Mouse (Mus musculus): Measurements from ENCODE around the gene Dcun1d1. TPM values are rescaled to one million over a fixed set of nuclear protein-coding genes. Genes with fewer than 3 reads are reported as not detected.

The Dcun1d1 gene
- polyA plus RNA-seq, 1 experiment from 2014 or later: 95.0 TPM

GRCm38 (mm10) chr3:35940047-35940446 lies 2.8 kb upstream of the Dcun1d1 start:
- 42% methylated on average over 2 of the region's 2 CpGs for WGBS
- DNase-seq (ENCODE audit: low spot score): no peak
- ATAC-seq (replicated peaks; ENCODE audit: low FRiP score): no peak
- H3K4me2 ChIP-seq: no peak overlapping the region
- no peaks in the 10 kb centered on the region; the same call in 1 of the 2 replicates for H3K4me1 ChIP-seq (replicated peaks; ENCODE audit: control insufficient read depth, insufficient read depth, low read length)
- H3K4me3 ChIP-seq (ENCODE audit: low read depth, low read length): no peak overlapping the region
- H3K27me3 ChIP-seq (replicated peaks; ENCODE audit: control insufficient read depth, insufficient read depth, low read length): no peaks in the 10 kb centered on the region
- H3K36me3 ChIP-seq (ENCODE audit: control insufficient read depth, insufficient read depth, low read length): 0 out of 2 replicates have a peak, but pooled peaks cover 3% of the 10 kb centered on the region
- H3K9ac ChIP-seq (ENCODE audit: low read depth, low read length): no peak overlapping the region
- H3K9me3 ChIP-seq (ENCODE audit: control insufficient read depth, low read length): no peaks in the 10 kb centered on the region
- no peak overlapping the region for H3K27ac ChIP-seq (ENCODE audit: low read depth, low read length)

DNA sequence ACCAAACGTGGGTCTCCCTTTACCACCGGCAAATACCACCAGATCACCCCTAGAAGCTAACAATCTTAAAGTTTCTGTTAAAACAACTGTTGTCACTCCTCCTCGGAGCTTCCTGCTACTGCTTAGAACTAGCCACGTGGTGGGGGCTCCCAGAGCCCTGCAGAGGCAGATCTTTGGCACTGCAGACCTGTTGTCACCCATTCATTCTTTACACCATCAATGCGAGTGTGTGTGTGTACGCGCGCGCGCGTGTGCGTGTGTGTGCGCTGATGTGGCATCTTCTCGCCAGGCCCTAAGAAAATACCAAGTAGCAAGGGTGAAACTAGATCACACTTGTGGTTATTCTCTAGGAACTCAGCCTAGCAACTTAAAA lies 3.9 kb downstream of the Dcun1d1 start:
- Histone ChIP-seq H3K9me3 (ENCODE audit: control insufficient read depth, low read length) (no peaks in the 10 kb centered on the region), H3K27ac (ENCODE audit: low read depth, low read length) (peak overlapping the region; percentile 89), H3K36me3 (ENCODE audit: control insufficient read depth, insufficient read depth, low read length) (0 out of 2 replicates have a peak, but pooled peaks cover 3% of the 10 kb centered on the region), H3K4me3 (ENCODE audit: low read depth, low read length) (peak overlapping the region; percentile 97), H3K9ac (ENCODE audit: low read depth, low read length) (peak overlapping the region; percentile 99), H3K4me1 (replicated peaks; ENCODE audit: control insufficient read depth, insufficient read depth, low read length) (peaks cover 16% of the 10 kb centered on the region), H3K4me2 (peak overlapping the region; percentile 94), H3K27me3 (replicated peaks; ENCODE audit: control insufficient read depth, insufficient read depth, low read length) (no peaks in the 10 kb centered on the region)
- ATAC-seq (replicated peaks; ENCODE audit: low FRiP score): peak; percentile 55
- DNase-seq (ENCODE audit: low spot score): peak; percentile 64
- WGBS: under 1% methylated on average over 14 of the region's 14 CpGs

DNA sequence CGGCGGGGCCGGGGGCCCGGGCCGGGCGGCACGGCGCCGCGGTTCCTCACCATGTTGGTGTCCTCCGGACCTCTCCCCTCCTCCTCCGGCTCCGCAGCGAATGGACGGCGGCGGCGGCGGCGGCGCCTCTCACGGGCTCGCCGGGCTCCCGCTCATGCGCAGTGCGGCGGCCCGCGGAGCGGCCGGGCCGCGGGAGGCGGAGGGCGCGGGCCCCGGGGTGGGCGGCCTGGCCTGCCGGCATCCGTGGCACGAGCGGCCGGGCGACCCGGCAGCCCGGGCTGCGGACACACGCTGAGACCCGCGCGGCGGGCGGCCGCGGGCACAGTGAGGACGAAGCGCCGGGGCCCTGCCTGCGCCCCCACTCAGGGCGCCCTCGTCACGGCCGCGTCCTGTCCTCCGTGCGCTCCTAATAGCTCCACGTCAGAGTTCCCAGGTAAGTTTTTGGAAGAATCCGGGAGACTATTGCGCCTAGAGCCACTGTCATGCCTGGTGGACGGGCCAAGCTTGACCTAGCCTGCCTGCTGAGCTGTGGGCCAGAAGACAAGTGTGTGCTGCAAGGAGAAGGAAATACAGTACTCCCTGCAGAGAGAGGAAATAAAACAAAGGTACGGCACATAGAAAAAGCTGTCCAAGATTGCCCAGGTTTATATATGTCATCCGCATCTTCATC lies 4.4 kb downstream of the Dcun1d1 start:
- Histone ChIP-seq H3K27me3 (replicated peaks; ENCODE audit: control insufficient read depth, insufficient read depth, low read length) (no peaks in the 10 kb centered on the region), H3K4me2 (peak overlapping the region; percentile 94), H3K36me3 (ENCODE audit: control insufficient read depth, insufficient read depth, low read length) (no peaks in the 10 kb centered on the region), H3K9me3 (ENCODE audit: control insufficient read depth, low read length) (no peaks in the 10 kb centered on the region), H3K4me1 (replicated peaks; ENCODE audit: control insufficient read depth, insufficient read depth, low read length) (peaks cover 16% of the 10 kb centered on the region), H3K9ac (ENCODE audit: low read depth, low read length) (peak overlapping the region; percentile 99), H3K27ac (ENCODE audit: low read depth, low read length) (peak overlapping the region; percentile 89), H3K4me3 (ENCODE audit: low read depth, low read length) (peak overlapping the region; percentile 97)
- WGBS: under 1% methylated on average over 52 of the region's 73 CpGs
- ATAC-seq (replicated peaks; ENCODE audit: low FRiP score) (peak; percentile 83), DNase-seq (ENCODE audit: low spot score) (peak; percentile 85)

DNA sequence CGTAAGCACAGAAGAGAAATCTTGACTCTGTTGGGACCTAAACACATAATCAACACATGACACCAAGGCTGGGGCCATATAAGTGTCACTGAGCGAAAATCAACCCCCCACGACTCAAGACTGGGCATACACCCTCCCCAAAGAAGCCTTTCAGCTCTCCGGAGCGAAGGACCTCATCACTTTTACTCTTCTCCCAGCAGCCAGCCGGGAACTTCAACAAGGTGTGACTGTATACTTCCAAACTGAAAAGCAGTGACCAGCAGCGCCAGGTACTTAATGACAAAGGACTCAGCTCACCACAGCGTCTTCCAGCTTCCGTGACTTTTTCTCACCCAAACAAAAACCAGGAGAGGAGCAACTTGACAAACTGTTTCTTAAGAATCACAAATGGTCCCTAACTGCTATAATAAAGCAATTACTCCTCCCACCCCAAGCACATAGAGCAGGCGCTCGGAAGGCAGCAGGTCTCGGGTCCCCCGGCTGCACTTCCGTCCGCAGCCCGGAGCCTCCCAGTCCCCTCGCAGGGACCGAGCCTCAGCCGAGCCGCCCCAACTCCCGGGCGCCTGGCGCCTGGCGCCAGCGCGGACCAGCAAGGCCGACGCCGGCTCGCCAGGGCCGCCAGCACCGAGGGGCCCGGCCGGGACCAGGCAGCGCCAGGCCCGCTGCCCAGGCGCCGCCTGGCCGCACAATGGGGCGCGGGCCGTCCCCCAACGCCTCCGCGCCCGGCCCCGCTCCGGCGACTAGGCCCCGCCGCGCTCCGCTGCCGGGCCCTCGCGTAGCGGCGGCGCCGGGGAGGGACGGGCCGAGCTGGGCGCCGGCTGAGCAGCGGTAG lies 5.1 kb downstream of the Dcun1d1 start:
- ATAC-seq (replicated peaks; ENCODE audit: low FRiP score) (peak; percentile 75), DNase-seq (ENCODE audit: low spot score) (peak; percentile 76)
- H3K4me1 ChIP-seq (replicated peaks; ENCODE audit: control insufficient read depth, insufficient read depth, low read length): peaks cover 16% of the 10 kb centered on the region
- H3K36me3 ChIP-seq (ENCODE audit: control insufficient read depth, insufficient read depth, low read length): no peaks in the 10 kb centered on the region
- H3K9ac ChIP-seq (ENCODE audit: low read depth, low read length): peak overlapping the region; percentile 99
- no peaks in the 10 kb centered on the region for H3K27me3 ChIP-seq (replicated peaks; ENCODE audit: control insufficient read depth, insufficient read depth, low read length)
- peak overlapping the region; percentile 94 for H3K4me2 ChIP-seq
- no peaks in the 10 kb centered on the region for H3K9me3 ChIP-seq (ENCODE audit: control insufficient read depth, low read length)
- under 1% methylated on average over 60 of the region's 65 CpGs for WGBS
- peak overlapping the region; percentile 89 for H3K27ac ChIP-seq (ENCODE audit: low read depth, low read length)
- H3K4me3 ChIP-seq (ENCODE audit: low read depth, low read length): peak overlapping the region; percentile 97

DNA sequence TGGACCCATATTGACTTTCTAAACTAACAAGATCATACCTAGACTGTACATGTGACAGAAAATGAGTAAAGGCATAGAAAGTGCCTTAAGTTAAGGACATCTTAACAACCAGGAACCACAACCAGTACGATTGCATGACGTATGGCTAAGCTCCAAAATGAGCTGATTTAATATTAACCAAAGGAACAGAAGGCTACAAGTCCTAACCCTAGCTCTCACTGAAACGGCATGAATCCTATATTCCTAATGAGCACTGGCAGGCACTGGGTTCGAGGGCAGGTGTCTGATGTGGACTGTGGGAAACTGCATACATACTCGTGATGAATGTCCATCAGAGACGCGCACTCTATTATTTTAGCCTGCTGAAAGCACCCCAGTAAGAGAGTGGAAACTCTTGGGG lies 5.9 kb downstream of the Dcun1d1 start:
- WGBS: 22% methylated on average over 7 of the region's 7 CpGs
- Histone ChIP-seq H3K4me1 (replicated peaks; ENCODE audit: control insufficient read depth, insufficient read depth, low read length) (peaks cover 20% of the 10 kb centered on the region), H3K9me3 (ENCODE audit: control insufficient read depth, low read length) (no peaks in the 10 kb centered on the region), H3K4me2 (peak overlapping the region; percentile 94), H3K9ac (ENCODE audit: low read depth, low read length) (peak overlapping the region; percentile 99), H3K4me3 (ENCODE audit: low read depth, low read length) (peak overlapping the region; percentile 97), H3K27me3 (replicated peaks; ENCODE audit: control insufficient read depth, insufficient read depth, low read length) (no peaks in the 10 kb centered on the region), H3K27ac (ENCODE audit: low read depth, low read length) (0 out of 2 replicates have a peak overlapping the region, but pooled peaks have one; percentile 28), H3K36me3 (ENCODE audit: control insufficient read depth, insufficient read depth, low read length) (no peaks in the 10 kb centered on the region)
- no peak for DNase-seq (ENCODE audit: low spot score)
- no peak for ATAC-seq (replicated peaks; ENCODE audit: low FRiP score)

GRCm38 (mm10) chr3:35929831-35930230 lies 7.4 kb downstream of the Dcun1d1 start:
- DNase-seq (ENCODE audit: low spot score): no peak
- Histone ChIP-seq H3K4me2 (peak overlapping the region; percentile 59), H3K9me3 (ENCODE audit: control insufficient read depth, low read length) (no peaks in the 10 kb centered on the region), H3K9ac (ENCODE audit: low read depth, low read length) (0 out of 2 replicates have a peak overlapping the region, but pooled peaks have one; percentile 37), H3K4me1 (replicated peaks; ENCODE audit: control insufficient read depth, insufficient read depth, low read length) (peaks cover 20% of the 10 kb centered on the region), H3K27me3 (replicated peaks; ENCODE audit: control insufficient read depth, insufficient read depth, low read length) (no peaks in the 10 kb centered on the region), H3K4me3 (ENCODE audit: low read depth, low read length) (no peak overlapping the region), H3K36me3 (ENCODE audit: control insufficient read depth, insufficient read depth, low read length) (no peaks in the 10 kb centered on the region), H3K27ac (ENCODE audit: low read depth, low read length) (peak overlapping the region; percentile 43)
- WGBS: 19% methylated on average over 8 of the region's 8 CpGs
- no peak for ATAC-seq (replicated peaks; ENCODE audit: low FRiP score)

GRCm38 (mm10) chr3:35929406-35929805 lies 7.8 kb downstream of the Dcun1d1 start:
- WGBS: 27% methylated on average over 3 of the region's 3 CpGs
- peaks cover 22% of the 10 kb centered on the region for H3K4me1 ChIP-seq (replicated peaks; ENCODE audit: control insufficient read depth, insufficient read depth, low read length)
- H3K27ac ChIP-seq (ENCODE audit: low read depth, low read length): no peak overlapping the region

GRCm38 (mm10) chr3:35925852-35926251 lies 11.4 kb downstream of the Dcun1d1 start:
- DNase-seq (ENCODE audit: low spot score) (no peak), ATAC-seq (replicated peaks; ENCODE audit: low FRiP score) (no peak)
- Histone ChIP-seq H3K9ac (ENCODE audit: low read depth, low read length) (no peak overlapping the region), H3K4me3 (ENCODE audit: low read depth, low read length) (no peak overlapping the region), H3K4me1 (replicated peaks; ENCODE audit: control insufficient read depth, insufficient read depth, low read length) (peaks cover 41% of the 10 kb centered on the region), H3K36me3 (ENCODE audit: control insufficient read depth, insufficient read depth, low read length) (no peaks in the 10 kb centered on the region), H3K27ac (ENCODE audit: low read depth, low read length) (no peak overlapping the region), H3K9me3 (ENCODE audit: control insufficient read depth, low read length) (no peaks in the 10 kb centered on the region), H3K4me2 (no peak overlapping the region), H3K27me3 (replicated peaks; ENCODE audit: control insufficient read depth, insufficient read depth, low read length) (no peaks in the 10 kb centered on the region)
- 78% methylated on average over 2 of the region's 2 CpGs for WGBS

More at GRCm38 (mm10) chr3:35929406-35929805, 7.8 kb downstream of the Dcun1d1 start:
- DNase-seq (ENCODE audit: low spot score): no peak
- Histone ChIP-seq H3K9me3 (ENCODE audit: control insufficient read depth, low read length) (no peaks in the 10 kb centered on the region), H3K9ac (ENCODE audit: low read depth, low read length) (no peak overlapping the region), H3K36me3 (ENCODE audit: control insufficient read depth, insufficient read depth, low read length) (no peaks in the 10 kb centered on the region), H3K4me3 (ENCODE audit: low read depth, low read length) (no peak overlapping the region), H3K27me3 (replicated peaks; ENCODE audit: control insufficient read depth, insufficient read depth, low read length) (no peaks in the 10 kb centered on the region), H3K4me2 (peak overlapping the region; percentile 59; the same call in 1 of the 2 replicates)
- no peak for ATAC-seq (replicated peaks; ENCODE audit: low FRiP score)

Data from liver, embryonic 11.5 days (tissue).